Mouse (Mus musculus) c-Kit-positive CD71-negative TER-119-negative erythroid progenitor cells, embryonic 14.5 days (primary cell): ENCODE measurements around the gene Usp2.

Experiments
- DNase-seq: peaks from one replicate; pipeline ENCODE4 v3.0.0-alpha.2; 2013; ENCODE audit warnings: low read depth

Usp2 gene

GRCm38 (mm10) chr9:44125026-44125425 lies 58.2 kb downstream of the Usp2 start:
- no peak for DNase-seq

GRCm38 (mm10) chr9:44125546-44126428 lies 59.0 kb downstream of the Usp2 start:
- peak; percentile 90 for DNase-seq

GRCm38 (mm10) chr9:44126746-44127145 lies 59.9 kb downstream of the Usp2 start:
- DNase-seq = no peak

GRCm38 (mm10) chr9:44127351-44127801 lies 60.6 kb downstream of the Usp2 start:
- DNase-seq = no peak

GRCm38 (mm10) chr9:44129633-44130032 lies 62.8 kb downstream of the Usp2 start:
- no peak for DNase-seq

- DNase-seq = no peak
These were observed 63.2 kb downstream of the Usp2 start for GRCm38 (mm10) chr9:44130034-44130433.

- no peak for DNase-seq
These were observed 63.9 kb downstream of the Usp2 start for GRCm38 (mm10) chr9:44130581-44131275.

- DNase-seq = no peak
These were observed 64.4 kb downstream of the Usp2 start for GRCm38 (mm10) chr9:44131276-44131590.

- no peak for DNase-seq
These were observed 65.4 kb downstream of the Usp2 start for GRCm38 (mm10) chr9:44132200-44132599.

GRCm38 (mm10) chr9:44133287-44133686 lies 66.5 kb downstream of the Usp2 start:
- DNase-seq = no peak

- no peak for DNase-seq
These were observed 67.5 kb downstream of the Usp2 start, which contains the start of gene Mcam for GRCm38 (mm10) chr9:44134101-44134850. Gene Mcam (plus strand): TSS chr9:44134469.

- DNase-seq = no peak
These were observed 68.3 kb downstream of the Usp2 start for GRCm38 (mm10) chr9:44134851-44135730.

GRCm38 (mm10) chr9:44135731-44136411 lies 69.0 kb downstream of the Usp2 start:
- DNase-seq = no peak

- no peak for DNase-seq
These were observed 71.0 kb downstream of the Usp2 start for GRCm38 (mm10) chr9:44137846-44138245.

GRCm38 (mm10) chr9:44141951-44142350 lies 75.1 kb downstream of the Usp2 start:
- no peak for DNase-seq

- DNase-seq = no peak
These were observed 76.6 kb downstream of the Usp2 start for GRCm38 (mm10) chr9:44143421-44143820.

GRCm38 (mm10) chr9:44144023-44144717 lies 77.3 kb downstream of the Usp2 start:
- no peak for DNase-seq

GRCm38 (mm10) chr9:44144718-44145060 lies 77.9 kb downstream of the Usp2 start:
- DNase-seq = no peak
